Mouse (Mus musculus) liver, embryonic 11.5 days (tissue): ENCODE measurements around the gene Irf2. TPM values are rescaled to one million over a fixed set of nuclear protein-coding genes. Genes with fewer than 3 reads are reported as not detected.

Source experiments
- ATAC-seq: fragments of 200-750 bp; cut with Nextera tagmentation; replicated peaks from 2 replicates; pipeline ENCODE4 v1.8.0; 2017; ENCODE audit warnings: moderate number of reproducible peaks, mild to moderate bottlenecking, moderate TSS enrichment, moderate library complexity; ENCODE audit not compliant: low FRiP score
- DNase-seq: peaks from one replicate; pipeline ENCODE4 v3.0.0-alpha.2; 2017; ENCODE audit warnings: low spot score
- H3K27ac ChIP-seq: fragments of 300-500 bp; sonication (generic); 2 replicates; pipeline ENCODE4 v1.5.1; 2014; ENCODE audit warnings: mild to moderate bottlenecking, low read depth, low read length, control low read depth
- H3K27me3 ChIP-seq: fragments of 300-500 bp; sonication (generic); replicated peaks from 2 replicates; pipeline ENCODE4 v1.6.1; 2014; ENCODE audit warnings: low read length, mixed read lengths; ENCODE audit not compliant: control insufficient read depth, insufficient read depth
- H3K36me3 ChIP-seq: fragments of 300-500 bp; sonication (generic); 2 replicates; pipeline ENCODE4 v1.6.1; 2014; ENCODE audit warnings: mild to moderate bottlenecking, low read length, moderate library complexity, mixed read lengths; ENCODE audit not compliant: control insufficient read depth, insufficient read depth
- H3K4me1 ChIP-seq: fragments of 300-500 bp; sonication (generic); replicated peaks from 2 replicates; pipeline ENCODE4 v1.6.1; 2014; ENCODE audit warnings: low read length, mixed read lengths; ENCODE audit not compliant: control insufficient read depth, insufficient read depth
- H3K4me2 ChIP-seq: fragments of 300-500 bp; sonication (generic); 2 replicates; pipeline ENCODE4 v1.6.1; 2014; ENCODE audit warnings: mild to moderate bottlenecking, control low read depth, moderate library complexity
- H3K4me3 ChIP-seq: fragments of 300-500 bp; sonication (generic); 2 replicates; pipeline ENCODE4 v1.5.1; 2014; ENCODE audit warnings: low read depth, low read length, control low read depth
- H3K9ac ChIP-seq: fragments of 300-500 bp; sonication (generic); 2 replicates; pipeline ENCODE4 v1.6.1; 2014; ENCODE audit warnings: low read depth, low read length, control low read depth
- H3K9me3 ChIP-seq: fragments of 300-500 bp; sonication (generic); 2 replicates; pipeline ENCODE4 v1.6.1; 2016; ENCODE audit warnings: low read length, inconsistent platforms, mixed read lengths; ENCODE audit not compliant: control insufficient read depth
- WGBS: fragments of 180-500 bp; shearing (Covaris S2); extraction: QIAGEN DNeasy Blood & Tissue Kit; methylation state at CpG from one replicate; pipeline ENCODE4 v1.1.7; 2014; 5-methylcytosine and 5-hydroxymethylcytosine counted together
- polyA plus RNA-seq: library from polyadenylated mRNA; unstranded; fragments of >200 nt; fragmentation: Nextera tagmentation; extraction: Ambion mirVana; gene quantifications from 2 replicates; pipeline ENCODE4 v1.2.1, GENCODE M21; 2014

The Irf2 gene
- polyA plus RNA-seq, 1 experiment from 2014 or later, result 19.7 TPM

GRCm38 (mm10) chr8:46831916-46832315, 92.4 kb downstream of the Irf2 start:
- Histone ChIP-seq H3K4me2 (no peak overlapping the region), H3K27ac (no peak overlapping the region), H3K9me3 (no peaks in the 10 kb centered on the region), H3K4me3 (no peak overlapping the region), H3K4me1 (no peaks in the 10 kb centered on the region), H3K27me3 (no peaks in the 10 kb centered on the region), H3K9ac (no peak overlapping the region), H3K36me3 (no peaks in the 10 kb centered on the region)
- 88% methylated on average over 5 of the region's 5 CpGs for WGBS
- DNase-seq (no peak), ATAC-seq (no peak)

- WGBS, result 70% methylated on average over 3 of the region's 3 CpGs
- Histone ChIP-seq H3K27me3 (no peaks in the 10 kb centered on the region), H3K27ac (no peak overlapping the region), H3K9ac (no peak overlapping the region), H3K9me3 (no peaks in the 10 kb centered on the region), H3K36me3 (no peaks in the 10 kb centered on the region), H3K4me2 (no peak overlapping the region), H3K4me1 (no peaks in the 10 kb centered on the region), H3K4me3 (no peak overlapping the region)
- DNase-seq, result no peak
- no peak for ATAC-seq
Measured at GRCm38 (mm10) chr8:46832399-46832798, 92.9 kb downstream of the Irf2 start.

GRCm38 (mm10) chr8:46833763-46834162, 94.2 kb downstream of the Irf2 start:
- 75% methylated on average over 4 of the region's 4 CpGs for WGBS
- no peak for DNase-seq

GRCm38 (mm10) chr8:46834440-46834839, 94.9 kb downstream of the Irf2 start:
- H3K27me3 ChIP-seq, result no peaks in the 10 kb centered on the region
- H3K9ac ChIP-seq, result no peak overlapping the region
- ATAC-seq (no peak), DNase-seq (no peak)
- H3K36me3 ChIP-seq, result peaks cover 4% of the 10 kb centered on the region; the same call in 1 of the 2 replicates
- no peak overlapping the region for H3K4me3 ChIP-seq
- H3K27ac ChIP-seq, result no peak overlapping the region
- no peaks in the 10 kb centered on the region for H3K9me3 ChIP-seq
- no peak overlapping the region for H3K4me2 ChIP-seq
- H3K4me1 ChIP-seq, result no peaks in the 10 kb centered on the region
- WGBS, result 87% methylated on average over 3 of the region's 3 CpGs

More at GRCm38 (mm10) chr8:46833763-46834162, 94.2 kb downstream of the Irf2 start:
- ATAC-seq, result no peak
- H3K27me3 ChIP-seq, result no peaks in the 10 kb centered on the region
- H3K9ac ChIP-seq, result no peak overlapping the region
- no peak overlapping the region for H3K4me3 ChIP-seq
- H3K9me3 ChIP-seq, result no peaks in the 10 kb centered on the region
- no peak overlapping the region for H3K27ac ChIP-seq
- H3K4me1 ChIP-seq, result no peaks in the 10 kb centered on the region
- H3K4me2 ChIP-seq, result no peak overlapping the region
- peaks cover 4% of the 10 kb centered on the region; the same call in 1 of the 2 replicates for H3K36me3 ChIP-seq

DNA sequence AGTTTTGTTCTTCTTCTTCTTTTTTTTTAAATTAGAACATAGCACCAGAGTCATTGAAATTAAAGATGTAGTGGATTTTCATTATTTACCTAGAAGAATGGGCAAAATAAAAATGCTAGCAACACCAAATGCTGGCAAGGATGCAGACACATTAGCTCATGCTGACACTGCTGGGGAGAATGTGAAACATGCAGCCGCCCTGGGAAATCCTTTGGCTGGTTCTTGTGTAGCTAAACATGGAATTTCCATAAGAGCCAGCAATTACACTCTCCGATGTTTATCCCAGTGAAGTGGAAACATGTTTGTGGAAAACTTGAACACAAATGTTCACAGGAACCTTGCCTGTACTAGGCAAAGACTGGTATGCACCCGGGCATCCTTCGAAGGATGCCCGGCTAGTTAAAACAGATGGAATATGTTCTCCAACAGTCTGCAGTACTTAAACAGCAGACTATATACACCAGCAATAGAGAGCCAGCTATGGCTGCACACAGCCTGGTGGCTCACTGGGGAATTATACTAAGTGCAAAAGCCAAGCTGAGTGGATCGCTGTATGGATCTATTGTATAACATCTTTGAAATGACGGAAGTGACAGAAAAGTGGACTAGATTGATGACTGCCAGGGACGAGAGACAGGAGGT, 96.6 kb downstream of the Irf2 start:
- Histone ChIP-seq H3K9ac (no peak overlapping the region), H3K36me3 (peaks cover 4% of the 10 kb centered on the region; the same call in 1 of the 2 replicates), H3K27me3 (no peaks in the 10 kb centered on the region), H3K4me3 (no peak overlapping the region), H3K27ac (no peak overlapping the region), H3K4me2 (no peak overlapping the region), H3K9me3 (no peaks in the 10 kb centered on the region), H3K4me1 (no peaks in the 10 kb centered on the region)
- ATAC-seq, result no peak
- 93% methylated on average over 8 of the region's 8 CpGs for WGBS
- no peak for DNase-seq

- DNase-seq (no peak), ATAC-seq (no peak)
- no peaks in the 10 kb centered on the region for H3K27me3 ChIP-seq
- no peak overlapping the region for H3K27ac ChIP-seq
- peaks cover 4% of the 10 kb centered on the region; the same call in 1 of the 2 replicates for H3K36me3 ChIP-seq
- H3K4me2 ChIP-seq, result no peak overlapping the region
- WGBS, result 83% methylated on average over 5 of the region's 5 CpGs
- no peak overlapping the region for H3K4me3 ChIP-seq
- H3K4me1 ChIP-seq, result no peaks in the 10 kb centered on the region
- no peaks in the 10 kb centered on the region for H3K9me3 ChIP-seq
- no peak overlapping the region for H3K9ac ChIP-seq
Measured at GRCm38 (mm10) chr8:46836949-46837348, 97.4 kb downstream of the Irf2 start.

GRCm38 (mm10) chr8:46838052-46838451, 98.5 kb downstream of the Irf2 start:
- no peak overlapping the region for H3K4me2 ChIP-seq
- H3K27ac ChIP-seq, result no peak overlapping the region
- DNase-seq (no peak), ATAC-seq (no peak)
- no peaks in the 10 kb centered on the region for H3K9me3 ChIP-seq
- 84% methylated on average over 5 of the region's 5 CpGs for WGBS
- H3K36me3 ChIP-seq, result peaks cover 4% of the 10 kb centered on the region; the same call in 1 of the 2 replicates
- H3K27me3 ChIP-seq, result no peaks in the 10 kb centered on the region
- no peak overlapping the region for H3K9ac ChIP-seq
- H3K4me3 ChIP-seq, result no peak overlapping the region
- no peaks in the 10 kb centered on the region for H3K4me1 ChIP-seq

DNA sequence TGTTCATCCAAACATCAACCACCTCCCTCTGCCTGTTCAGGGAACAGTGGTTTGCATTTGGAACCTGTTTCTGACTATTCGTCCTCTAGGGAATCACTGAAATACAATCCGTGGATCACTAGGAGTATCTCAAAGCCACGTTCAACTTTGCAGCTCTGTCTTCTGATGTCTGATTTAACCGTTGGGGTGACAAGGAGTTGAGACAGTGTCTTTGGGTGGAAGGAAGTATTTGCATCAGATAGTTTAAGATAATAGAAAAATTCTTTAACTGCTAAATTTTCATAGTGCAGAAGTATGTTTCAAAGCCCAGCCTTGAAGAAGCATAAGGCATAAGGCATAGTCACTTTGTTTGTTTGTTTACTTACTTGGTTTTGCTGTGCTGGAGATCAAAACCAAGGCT, 100.9 kb downstream of the Irf2 start:
- DNase-seq (no peak), ATAC-seq (no peak)
- peaks cover 4% of the 10 kb centered on the region; the same call in 1 of the 2 replicates for H3K36me3 ChIP-seq
- no peak overlapping the region for H3K9ac ChIP-seq
- H3K27me3 ChIP-seq, result no peaks in the 10 kb centered on the region
- 79% methylated on average over 4 of the region's 4 CpGs for WGBS
- peaks cover 9% of the 10 kb centered on the region; the same call in 1 of the 2 replicates for H3K4me1 ChIP-seq
- no peaks in the 10 kb centered on the region for H3K9me3 ChIP-seq
- H3K4me2 ChIP-seq, result no peak overlapping the region
- H3K27ac ChIP-seq, result no peak overlapping the region
- H3K4me3 ChIP-seq, result no peak overlapping the region

DNA sequence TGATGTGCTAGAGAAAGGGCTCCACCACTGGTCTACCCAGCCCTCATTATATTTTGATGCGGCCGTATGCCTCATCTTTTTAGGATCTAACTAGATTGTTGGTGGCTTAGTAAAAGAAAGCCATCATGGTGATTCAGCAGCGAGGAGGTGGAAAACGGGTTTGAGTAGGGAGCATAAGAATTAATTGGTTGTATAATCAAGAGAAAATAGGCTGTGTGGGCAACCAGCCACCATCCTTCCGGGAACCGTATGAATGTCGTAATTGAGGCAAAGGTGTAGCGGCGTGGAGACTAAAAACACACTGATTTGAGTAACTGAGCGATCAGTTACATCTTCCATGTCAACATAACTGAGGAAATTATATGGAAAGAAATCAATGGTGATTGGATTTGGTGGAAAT, 101.3 kb downstream of the Irf2 start:
- Histone ChIP-seq H3K27ac (no peak overlapping the region), H3K4me2 (no peak overlapping the region), H3K4me3 (no peak overlapping the region), H3K27me3 (no peaks in the 10 kb centered on the region), H3K36me3 (peaks cover 5% of the 10 kb centered on the region; the same call in 1 of the 2 replicates), H3K9ac (no peak overlapping the region), H3K9me3 (no peaks in the 10 kb centered on the region), H3K4me1 (peaks cover 9% of the 10 kb centered on the region)
- DNase-seq, result no peak
- WGBS, result 95% methylated on average over 10 of the region's 10 CpGs
- ATAC-seq, result no peak
